Mouse (Mus musculus) limb, embryonic 11.5 days (tissue): ENCODE measurements around the gene Ednrb. TPM values are rescaled to one million over a fixed set of nuclear protein-coding genes. Genes with fewer than 3 reads are reported as not detected.

Experiments used
- ATAC-seq: fragments of 200-750 bp; cut with Nextera tagmentation; 2 replicates; pipeline ENCODE4 v1.8.0; 2017; ENCODE audit warnings: low read depth; ENCODE audit not compliant: insufficient number of reproducible peaks, low FRiP score, low TSS enrichment
- DNase-seq: peaks from one replicate; pipeline ENCODE4 v3.0.0-alpha.2; 2015; ENCODE audit warnings: low spot score
- H3K27ac ChIP-seq: fragments of 300-500 bp; sonication (generic); replicated peaks from 2 replicates; pipeline ENCODE4 v1.5.1; 2014; ENCODE audit warnings: low read depth, mild to moderate bottlenecking, low read length
- H3K27me3 ChIP-seq: fragments of 300-500 bp; sonication (generic); 2 replicates; pipeline ENCODE4 v1.6.1; 2014; ENCODE audit warnings: mild to moderate bottlenecking, low read length, mixed read lengths; ENCODE audit not compliant: control insufficient read depth, insufficient read depth
- H3K36me3 ChIP-seq: fragments of 300-500 bp; sonication (generic); 2 replicates; pipeline ENCODE4 v1.6.1; 2014; ENCODE audit warnings: mild to moderate bottlenecking, low read length, moderate library complexity, mixed read lengths; ENCODE audit not compliant: control insufficient read depth, insufficient read depth
- H3K4me1 ChIP-seq: fragments of 300-500 bp; sonication (generic); 2 replicates; pipeline ENCODE4 v1.6.1; 2014; ENCODE audit warnings: low read length, mixed read lengths; ENCODE audit not compliant: control insufficient read depth, insufficient read depth
- H3K4me2 ChIP-seq: fragments of 300-500 bp; sonication (generic); 2 replicates; pipeline ENCODE4 v1.6.1; 2014; ENCODE audit warnings: low read depth, mild to moderate bottlenecking, moderate library complexity; ENCODE audit not compliant: severe bottlenecking
- H3K4me3 ChIP-seq: fragments of 300-500 bp; sonication (generic); 2 replicates; pipeline ENCODE4 v1.5.1; 2014; ENCODE audit warnings: low read depth, low read length
- H3K9ac ChIP-seq: fragments of 300-500 bp; sonication (generic); 2 replicates; pipeline ENCODE4 v1.6.1; 2014; ENCODE audit warnings: mild to moderate bottlenecking, low read length
- H3K9me3 ChIP-seq: fragments of 300-500 bp; sonication (generic); 2 replicates; pipeline ENCODE4 v1.6.1; 2016; ENCODE audit warnings: low read length; ENCODE audit not compliant: control insufficient read depth
- WGBS: fragments of 180-500 bp; shearing (Covaris S2); extraction: QIAGEN DNeasy Blood & Tissue Kit; methylation state at CpG from one replicate; pipeline ENCODE4 v1.1.7; 2014; 5-methylcytosine and 5-hydroxymethylcytosine counted together
- polyA plus RNA-seq: library from polyadenylated mRNA; unstranded; fragments of >200 nt; fragmentation: Nextera tagmentation; extraction: Ambion mirVana; gene quantifications from 2 replicates; pipeline ENCODE4 v1.2.1, GENCODE M21; 2014

Ednrb gene
- polyA plus RNA-seq, result 6.7 and 8.1 TPM in 2 replicates

DNA sequence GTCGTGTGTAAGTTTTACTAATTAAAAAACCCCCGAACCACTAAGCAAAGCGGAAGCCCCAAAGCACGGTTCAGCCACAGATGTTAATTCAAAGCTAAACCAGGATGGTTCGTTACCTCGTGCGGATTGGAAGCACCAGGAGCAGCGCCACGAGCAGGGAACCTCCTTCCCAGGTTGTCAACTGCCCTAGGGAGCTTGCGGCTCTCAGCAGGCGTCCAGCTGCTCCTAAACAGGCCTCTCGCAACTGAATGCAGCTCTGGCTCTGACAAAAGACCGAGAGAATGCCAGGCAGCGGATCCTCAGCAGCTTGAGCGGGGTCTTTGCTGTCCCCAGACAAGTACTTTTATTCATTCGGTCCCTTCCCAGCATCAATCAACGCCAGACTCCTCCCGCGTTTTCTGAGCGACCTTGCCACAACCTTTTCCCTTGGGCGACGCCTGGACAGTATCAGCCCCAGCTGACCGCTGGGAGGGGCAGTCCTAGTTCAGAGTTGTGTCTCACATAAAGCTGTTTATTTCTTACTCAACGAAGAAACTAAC is at the start of gene Ednrb:
Gene Ednrb, minus strand, starts transcription at position 392 of the 539 bp plus-strand sequence.
- Histone ChIP-seq H3K4me3 (peak within 1 kb of the TSS; percentile 45), H3K27me3 (peaks cover 6% of the 10 kb centered on the region; the same call in 1 of the 2 replicates), H3K4me1 (peaks cover 5% of the 10 kb centered on the region; the same call in 1 of the 2 replicates), H3K9me3 (no peaks in the 10 kb centered on the region), H3K36me3 (no peaks in the 10 kb centered on the region), H3K27ac (no peak within 1 kb of the TSS), H3K9ac (0 out of 2 replicates have a peak within 1 kb of the TSS, but pooled peaks have one; percentile 27), H3K4me2 (peak within 1 kb of the TSS; percentile 95)
- 0% methylated on average over 24 of the region's 24 CpGs for WGBS
- DNase-seq, result peak; percentile 63
- peak; percentile 63 for ATAC-seq

DNA sequence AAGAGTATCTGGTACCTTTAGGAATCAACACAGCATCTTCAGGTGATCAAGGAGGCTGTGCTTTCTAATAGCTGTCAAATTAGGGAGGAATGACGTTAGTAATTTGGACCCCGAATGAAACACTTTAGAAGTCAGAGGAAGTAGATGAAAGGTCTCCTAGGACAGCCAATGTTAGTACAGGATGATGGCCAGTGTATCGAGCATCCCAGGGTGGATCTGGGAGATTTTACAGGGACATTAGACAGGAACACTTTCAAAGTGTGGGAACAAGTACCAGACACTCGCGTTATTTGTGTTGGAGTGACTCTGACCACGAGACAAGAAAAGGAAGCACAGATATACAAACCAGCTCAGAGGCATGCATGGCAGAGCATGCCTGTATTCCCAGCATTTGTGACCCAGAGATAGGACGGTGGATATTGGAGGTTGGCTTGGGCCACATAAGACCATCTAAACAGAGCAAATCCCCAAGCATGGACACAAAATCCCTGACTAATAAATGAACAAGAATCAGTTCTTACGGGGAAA is 48.3 kb upstream of the Ednrb start:
- H3K36me3 ChIP-seq, result no peaks in the 10 kb centered on the region
- no peak overlapping the region for H3K9ac ChIP-seq
- DNase-seq (no peak), ATAC-seq (no peak)
- H3K4me3 ChIP-seq, result no peak overlapping the region
- no peaks in the 10 kb centered on the region for H3K27me3 ChIP-seq
- H3K9me3 ChIP-seq, result no peaks in the 10 kb centered on the region
- 80% methylated on average over 8 of the region's 8 CpGs for WGBS
- H3K27ac ChIP-seq, result no peak overlapping the region
- H3K4me1 ChIP-seq, result no peaks in the 10 kb centered on the region
- no peak overlapping the region for H3K4me2 ChIP-seq

- 85% methylated on average over 4 of the region's 4 CpGs for WGBS
- Histone ChIP-seq H3K4me1 (no peaks in the 10 kb centered on the region), H3K36me3 (no peaks in the 10 kb centered on the region), H3K4me3 (no peak overlapping the region), H3K4me2 (no peak overlapping the region), H3K9me3 (no peaks in the 10 kb centered on the region), H3K27me3 (no peaks in the 10 kb centered on the region), H3K9ac (no peak overlapping the region), H3K27ac (no peak overlapping the region)
- no peak for DNase-seq
- ATAC-seq, result no peak
Observed at GRCm38 (mm10) chr14:103890761-103891160, 46.6 kb upstream of the Ednrb start.

- no peaks in the 10 kb centered on the region for H3K9me3 ChIP-seq
- DNase-seq, result no peak
- 80% methylated on average over 7 of the region's 7 CpGs for WGBS
- no peak overlapping the region for H3K4me2 ChIP-seq
- no peaks in the 10 kb centered on the region for H3K4me1 ChIP-seq
- no peak for ATAC-seq
- H3K27ac ChIP-seq, result no peak overlapping the region
- no peak overlapping the region for H3K4me3 ChIP-seq
- H3K9ac ChIP-seq, result no peak overlapping the region
- H3K27me3 ChIP-seq, result no peaks in the 10 kb centered on the region
- H3K36me3 ChIP-seq, result no peaks in the 10 kb centered on the region
Observed at GRCm38 (mm10) chr14:103884892-103885575, 40.8 kb upstream of the Ednrb start.

DNA sequence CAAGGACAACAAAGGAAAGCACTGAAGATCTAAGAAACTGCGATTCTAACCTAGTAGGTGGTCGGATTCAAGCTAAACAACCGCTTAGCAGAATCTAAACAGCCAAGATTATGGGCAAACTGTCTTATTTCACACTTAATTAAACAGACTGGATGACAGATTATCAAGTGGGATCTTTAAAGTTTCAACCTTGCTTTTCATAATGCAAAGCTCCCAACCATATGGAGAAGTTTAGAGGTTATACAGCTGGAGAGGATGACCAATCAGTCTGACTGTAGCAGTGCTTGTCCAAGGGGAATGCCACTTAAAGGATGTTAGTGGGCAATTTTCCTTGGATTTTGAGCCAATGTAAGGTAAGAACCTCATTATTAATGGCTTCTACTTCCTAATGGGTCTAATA is 38.7 kb upstream of the Ednrb start:
- H3K4me3 ChIP-seq, result no peak overlapping the region
- no peaks in the 10 kb centered on the region for H3K36me3 ChIP-seq
- no peaks in the 10 kb centered on the region for H3K9me3 ChIP-seq
- WGBS, result 85% methylated on average over 3 of the region's 3 CpGs
- DNase-seq (no peak), ATAC-seq (no peak)
- H3K4me2 ChIP-seq, result no peak overlapping the region
- no peaks in the 10 kb centered on the region for H3K27me3 ChIP-seq
- no peak overlapping the region for H3K27ac ChIP-seq
- H3K9ac ChIP-seq, result no peak overlapping the region
- H3K4me1 ChIP-seq, result no peaks in the 10 kb centered on the region

DNA sequence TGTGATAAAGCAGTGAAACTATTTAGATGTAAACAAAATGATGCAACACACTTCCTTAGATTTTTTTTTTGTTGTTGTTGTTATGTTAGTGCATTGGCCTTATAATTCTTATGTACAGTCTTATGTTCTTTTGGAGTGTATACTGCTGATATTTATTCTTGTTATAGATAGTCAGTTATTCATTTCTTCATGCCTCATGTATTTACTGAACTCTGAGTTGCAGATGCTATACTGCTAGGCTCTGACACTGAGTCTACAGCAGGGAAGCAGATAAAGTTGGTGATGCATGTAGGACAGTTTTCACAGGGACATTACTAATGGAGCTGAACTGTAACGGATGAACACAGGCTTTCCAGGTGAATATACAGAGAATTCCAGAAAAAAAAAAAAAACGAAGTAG is 32.9 kb upstream of the Ednrb start:
- Histone ChIP-seq H3K4me2 (no peak overlapping the region), H3K9ac (no peak overlapping the region), H3K4me3 (no peak overlapping the region), H3K9me3 (no peaks in the 10 kb centered on the region), H3K4me1 (no peaks in the 10 kb centered on the region), H3K36me3 (no peaks in the 10 kb centered on the region), H3K27me3 (no peaks in the 10 kb centered on the region), H3K27ac (no peak overlapping the region)
- WGBS, result 84% methylated on average over 2 of the region's 2 CpGs
- no peak for DNase-seq
- no peak for ATAC-seq

DNA sequence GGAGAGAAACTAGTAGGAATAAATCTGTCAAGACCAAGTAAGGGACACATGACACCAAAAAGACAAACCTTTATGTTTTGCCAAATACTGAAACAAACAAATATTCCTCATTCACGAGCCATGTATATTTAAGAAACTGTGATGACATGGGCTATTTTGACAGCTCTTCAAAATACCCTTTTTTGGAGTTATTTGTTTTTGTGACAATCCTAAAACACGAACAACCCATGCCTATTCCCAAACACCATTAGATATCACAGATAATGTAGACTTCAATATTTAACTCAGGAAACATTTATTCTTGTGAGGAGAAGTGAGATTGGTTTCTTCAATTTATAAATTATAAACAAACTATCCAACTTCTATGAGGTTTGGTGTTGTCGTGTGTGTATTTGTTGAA is 32.4 kb upstream of the Ednrb start:
- Histone ChIP-seq H3K9ac (no peak overlapping the region), H3K27ac (no peak overlapping the region), H3K9me3 (no peaks in the 10 kb centered on the region), H3K4me2 (no peak overlapping the region), H3K4me1 (no peaks in the 10 kb centered on the region), H3K4me3 (no peak overlapping the region), H3K36me3 (no peaks in the 10 kb centered on the region), H3K27me3 (no peaks in the 10 kb centered on the region)
- ATAC-seq (no peak), DNase-seq (no peak)
- WGBS, result 87% methylated on average over 3 of the region's 3 CpGs

DNA sequence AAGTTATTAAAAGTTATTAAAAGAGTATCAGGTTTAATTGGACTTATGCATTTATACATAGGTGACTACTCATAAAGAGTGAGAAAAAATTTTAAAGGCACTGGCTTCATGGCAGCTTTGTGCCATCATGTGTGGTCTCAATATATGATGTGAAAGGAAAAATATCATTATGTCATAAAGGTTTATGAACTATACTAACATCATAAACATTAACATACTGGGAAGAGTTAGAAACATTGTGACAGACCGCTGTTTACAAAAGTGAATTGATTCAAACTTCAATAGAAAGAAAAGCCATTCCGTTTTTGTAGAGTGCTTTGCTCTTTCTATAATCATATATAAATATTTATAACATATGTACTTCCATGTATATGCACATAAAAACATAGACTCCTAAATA is 22.4 kb upstream of the Ednrb start:
- Histone ChIP-seq H3K27ac (no peak overlapping the region), H3K9me3 (no peaks in the 10 kb centered on the region), H3K4me2 (no peak overlapping the region), H3K9ac (no peak overlapping the region), H3K4me1 (no peaks in the 10 kb centered on the region), H3K36me3 (no peaks in the 10 kb centered on the region), H3K4me3 (no peak overlapping the region), H3K27me3 (no peaks in the 10 kb centered on the region)
- WGBS, result 90% methylated on average over 2 of the region's 2 CpGs
- ATAC-seq (no peak), DNase-seq (no peak)
